Mouse (Mus musculus): ENCODE measurements at regions not wholly inside any gene's neighbourhood (a gene's known extent, or its start where the extent isn't known, plus 50 kb on each side); places are given as distances from the start of the nearest gene placed in this dataset.

DNA sequence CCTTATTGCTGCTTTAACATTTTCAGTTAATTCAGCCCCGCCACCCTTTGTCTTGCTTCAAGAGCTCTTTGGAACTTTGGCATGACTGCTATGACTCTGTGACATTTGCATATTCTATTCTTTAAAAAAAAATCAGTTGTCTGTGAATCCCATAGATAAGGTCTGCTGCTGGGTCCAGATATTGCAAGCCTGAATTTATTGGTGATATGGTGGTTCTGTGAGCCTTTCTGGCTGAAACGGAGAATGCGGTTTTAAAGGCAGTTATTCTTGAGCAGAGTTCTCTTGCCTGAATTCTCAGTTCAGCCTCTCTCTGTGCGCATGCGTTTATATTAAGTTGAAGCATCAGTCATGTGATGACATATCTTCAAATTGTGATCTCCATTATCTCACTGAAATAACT, 560.7 kb downstream of the Cdh9 start:
- no peak for DNase-seq

Measured in adrenal gland, postnatal 25 days (tissue).